Mouse (Mus musculus): Measurements from ENCODE around the gene Celsr1. TPM values are rescaled to one million over a fixed set of nuclear protein-coding genes. Genes with fewer than 3 reads are reported as not detected.

The Celsr1 gene
- polyA plus RNA-seq, 1 experiment, result 0.16 TPM

DNA sequence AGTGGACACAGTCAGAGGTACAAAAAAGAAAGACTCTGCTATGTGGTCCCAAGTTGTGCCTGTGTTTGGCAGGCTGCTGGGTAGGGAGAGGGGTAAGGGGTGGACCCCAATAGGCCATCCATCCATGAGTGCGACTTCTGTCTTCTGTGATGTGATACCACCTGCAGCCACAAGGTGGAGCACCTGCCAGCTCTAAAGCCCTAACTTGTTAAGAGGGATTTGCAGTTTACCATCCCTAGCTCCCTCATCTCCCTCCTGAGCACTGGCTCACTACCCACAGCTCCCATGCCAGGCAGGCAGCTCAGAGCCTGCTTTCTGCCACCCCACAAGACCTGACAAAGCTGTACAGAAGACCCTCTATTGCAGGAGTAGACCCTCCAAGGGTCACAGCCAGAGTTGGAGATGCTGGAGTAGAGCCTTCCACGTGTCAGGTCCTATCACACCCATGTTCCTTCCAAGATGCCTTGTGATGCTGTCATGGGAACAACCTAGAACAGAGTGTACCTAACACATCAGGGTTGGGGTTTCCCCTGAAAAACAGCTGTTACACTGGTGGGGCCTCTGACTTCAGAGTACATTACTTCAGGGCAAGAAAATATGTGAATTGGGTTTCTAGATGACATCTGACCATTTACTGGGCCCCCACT lies 20.4 kb upstream of the Celsr1 start:
- TF ChIP-seq MYOD1 (IDR thresholded peaks at IDR 0.05; ENCODE audit: control insufficient read depth, insufficient read length, low read depth), result peak; percentile 5
- no peak for TF ChIP-seq FOSL1 (IDR thresholded peaks at IDR 0.05; ENCODE audit: insufficient read depth, low read length, poor library complexity, severe bottlenecking)
- no peak for TF ChIP-seq CEBPB (IDR thresholded peaks at IDR 0.05; ENCODE audit: low read depth)
- TF ChIP-seq CTCF (IDR thresholded peaks at IDR 0.05; ENCODE audit: control insufficient read depth, insufficient read depth, insufficient read length), result peak; percentile 79
- TF ChIP-seq MAX (IDR thresholded peaks at IDR 0.05), result peak; percentile 27
- H3ac ChIP-seq (ENCODE audit: control insufficient read depth, insufficient read length, low read depth), result no peak overlapping the region
- peaks cover 9% of the 10 kb centered on the region for H3K79me2 ChIP-seq (ENCODE audit: control insufficient read depth, insufficient read depth)
- H3K79me3 ChIP-seq (ENCODE audit: low read depth), result peaks cover 3% of the 10 kb centered on the region
- H3K4me3 ChIP-seq (ENCODE audit: insufficient read depth, poor library complexity, severe bottlenecking), result no peak overlapping the region
- no peaks in the 10 kb centered on the region for H3K27me3 ChIP-seq (ENCODE audit: control insufficient read depth, insufficient read depth, insufficient read length)
- H3K36me3 ChIP-seq (ENCODE audit: control insufficient read depth, insufficient read depth), result no peaks in the 10 kb centered on the region

DNA sequence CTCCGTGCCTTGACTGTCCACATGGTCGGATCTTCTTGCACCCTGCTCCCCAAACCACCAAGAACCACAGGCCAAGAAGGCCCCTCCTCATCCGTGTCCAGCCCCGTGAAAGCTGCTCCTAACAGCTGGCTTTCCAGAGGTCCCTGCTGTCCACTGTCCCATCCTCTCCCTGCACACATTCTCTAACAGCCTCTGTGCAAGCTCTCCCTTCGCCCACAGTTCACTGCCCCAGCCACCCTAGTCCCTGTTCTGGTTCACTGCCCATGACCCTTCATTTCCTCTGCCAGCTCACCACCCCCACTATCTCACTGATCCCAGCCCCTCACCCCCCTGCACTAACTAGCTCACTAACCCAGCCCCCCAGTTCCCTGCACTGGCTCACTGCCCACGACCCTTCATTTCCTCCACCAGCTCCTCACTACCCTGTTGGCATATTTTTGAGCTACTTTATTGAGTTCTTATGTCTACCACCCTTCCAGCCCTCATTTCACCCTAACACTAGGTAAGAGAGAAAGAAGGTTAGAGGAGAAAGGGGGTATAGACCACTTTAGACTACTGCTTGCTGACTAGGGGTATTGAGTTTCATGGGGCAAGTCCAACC lies 18.4 kb upstream of the Celsr1 start:
- Histone ChIP-seq H3K27me3 (ENCODE audit: control insufficient read depth, insufficient read depth, insufficient read length) (no peaks in the 10 kb centered on the region), H3K36me3 (ENCODE audit: control insufficient read depth, insufficient read depth) (no peaks in the 10 kb centered on the region), H3ac (ENCODE audit: control insufficient read depth, insufficient read length, low read depth) (no peak overlapping the region), H3K79me2 (ENCODE audit: control insufficient read depth, insufficient read depth) (no peaks in the 10 kb centered on the region), H3K4me3 (ENCODE audit: insufficient read depth, poor library complexity, severe bottlenecking) (no peak overlapping the region), H3K79me3 (ENCODE audit: low read depth) (no peaks in the 10 kb centered on the region)
- TF ChIP-seq MYOG (IDR thresholded peaks at IDR 0.05; ENCODE audit: control insufficient read depth, extremely low read depth, insufficient read length) (no peak), CTCF (IDR thresholded peaks at IDR 0.05; ENCODE audit: control insufficient read depth, insufficient read depth, insufficient read length) (no peak), FOSL1 (IDR thresholded peaks at IDR 0.05; ENCODE audit: insufficient read depth, low read length, poor library complexity, severe bottlenecking) (no peak), MAX (IDR thresholded peaks at IDR 0.05) (no peak), CEBPB (IDR thresholded peaks at IDR 0.05; ENCODE audit: low read depth) (no peak), MYOD1 (IDR thresholded peaks at IDR 0.05; ENCODE audit: control insufficient read depth, insufficient read length, low read depth) (no peak), USF1 (IDR thresholded peaks at IDR 0.05; ENCODE audit: low read depth) (no peak)

GRCm38 (mm10) chr15:86051152-86051551 lies 17.6 kb upstream of the Celsr1 start:
- no peaks in the 10 kb centered on the region for H3K79me2 ChIP-seq (ENCODE audit: control insufficient read depth, insufficient read depth)
- H3K4me3 ChIP-seq (ENCODE audit: insufficient read depth, poor library complexity, severe bottlenecking), result no peak overlapping the region
- no peaks in the 10 kb centered on the region for H3K27me3 ChIP-seq (ENCODE audit: control insufficient read depth, insufficient read depth, insufficient read length)
- no peaks in the 10 kb centered on the region for H3K36me3 ChIP-seq (ENCODE audit: control insufficient read depth, insufficient read depth)
- no peak overlapping the region for H3ac ChIP-seq (ENCODE audit: control insufficient read depth, insufficient read length, low read depth)
- TF ChIP-seq FOSL1 (IDR thresholded peaks at IDR 0.05; ENCODE audit: insufficient read depth, low read length, poor library complexity, severe bottlenecking), result no peak
- TF ChIP-seq MYOD1 (IDR thresholded peaks at IDR 0.05; ENCODE audit: control insufficient read depth, insufficient read length, low read depth), result no peak
- TF ChIP-seq CEBPB (IDR thresholded peaks at IDR 0.05; ENCODE audit: low read depth), result no peak
- no peak for TF ChIP-seq USF1 (IDR thresholded peaks at IDR 0.05; ENCODE audit: low read depth)
- no peak for TF ChIP-seq MAX (IDR thresholded peaks at IDR 0.05)
- TF ChIP-seq CTCF (IDR thresholded peaks at IDR 0.05; ENCODE audit: control insufficient read depth, insufficient read depth, insufficient read length), result no peak
- no peak for TF ChIP-seq MYOG (IDR thresholded peaks at IDR 0.05; ENCODE audit: control insufficient read depth, extremely low read depth, insufficient read length)
- no peaks in the 10 kb centered on the region for H3K79me3 ChIP-seq (ENCODE audit: low read depth)

DNA sequence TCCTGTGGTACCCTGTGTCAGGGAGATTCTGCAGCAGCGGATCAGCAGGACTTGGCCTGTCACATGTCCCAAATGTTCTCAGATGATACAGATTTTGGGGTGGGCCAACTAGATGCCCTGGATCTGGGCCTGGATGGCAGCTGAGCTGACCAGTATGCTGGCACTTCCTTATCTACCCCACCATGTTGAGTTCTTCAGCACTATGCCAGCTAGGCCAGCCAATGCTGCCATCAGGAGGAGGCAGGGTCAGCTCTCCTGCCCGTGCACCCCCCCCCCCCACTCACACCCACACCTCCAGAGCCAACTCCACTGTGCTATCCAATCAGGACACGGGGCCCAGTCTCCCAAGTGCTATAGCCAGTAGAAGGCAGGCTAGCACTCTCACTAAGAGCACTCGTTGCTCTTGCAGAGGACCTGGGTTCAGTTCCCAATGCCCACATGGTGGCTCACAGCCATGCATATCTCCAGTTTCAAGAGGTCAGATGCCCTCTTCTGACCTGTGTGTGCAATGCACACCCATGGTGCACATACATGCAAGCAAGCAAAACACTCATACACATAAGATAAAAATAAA lies 16.7 kb upstream of the Celsr1 start:
- no peaks in the 10 kb centered on the region for H3K79me3 ChIP-seq (ENCODE audit: low read depth)
- no peak overlapping the region for H3K4me3 ChIP-seq (ENCODE audit: insufficient read depth, poor library complexity, severe bottlenecking)
- H3K27me3 ChIP-seq (ENCODE audit: control insufficient read depth, insufficient read depth, insufficient read length), result peaks cover 2% of the 10 kb centered on the region
- no peaks in the 10 kb centered on the region for H3K36me3 ChIP-seq (ENCODE audit: control insufficient read depth, insufficient read depth)
- no peaks in the 10 kb centered on the region for H3K79me2 ChIP-seq (ENCODE audit: control insufficient read depth, insufficient read depth)
- TF ChIP-seq MYOG (IDR thresholded peaks at IDR 0.05; ENCODE audit: control insufficient read depth, extremely low read depth, insufficient read length) (no peak), CEBPB (IDR thresholded peaks at IDR 0.05; ENCODE audit: low read depth) (no peak), MAX (IDR thresholded peaks at IDR 0.05) (no peak), USF1 (IDR thresholded peaks at IDR 0.05; ENCODE audit: low read depth) (no peak)
- no peak overlapping the region for H3ac ChIP-seq (ENCODE audit: control insufficient read depth, insufficient read length, low read depth)

GRCm38 (mm10) chr15:86049510-86049909 lies 15.9 kb upstream of the Celsr1 start:
- TF ChIP-seq FOSL1 (IDR thresholded peaks at IDR 0.05; ENCODE audit: insufficient read depth, low read length, poor library complexity, severe bottlenecking), result no peak
- TF ChIP-seq USF1 (IDR thresholded peaks at IDR 0.05; ENCODE audit: low read depth), result no peak
- no peak for TF ChIP-seq MAX (IDR thresholded peaks at IDR 0.05)
- no peak for TF ChIP-seq CEBPB (IDR thresholded peaks at IDR 0.05; ENCODE audit: low read depth)
- no peak for TF ChIP-seq MYOD1 (IDR thresholded peaks at IDR 0.05; ENCODE audit: control insufficient read depth, insufficient read length, low read depth)
- no peak for TF ChIP-seq CTCF (IDR thresholded peaks at IDR 0.05; ENCODE audit: control insufficient read depth, insufficient read depth, insufficient read length)
- TF ChIP-seq MYOG (IDR thresholded peaks at IDR 0.05; ENCODE audit: control insufficient read depth, extremely low read depth, insufficient read length), result no peak
- Histone ChIP-seq H3K4me3 (ENCODE audit: insufficient read depth, poor library complexity, severe bottlenecking) (no peak overlapping the region), H3K27me3 (ENCODE audit: control insufficient read depth, insufficient read depth, insufficient read length) (peaks cover 6% of the 10 kb centered on the region), H3K79me3 (ENCODE audit: low read depth) (no peaks in the 10 kb centered on the region), H3ac (ENCODE audit: control insufficient read depth, insufficient read length, low read depth) (no peak overlapping the region), H3K79me2 (ENCODE audit: control insufficient read depth, insufficient read depth) (no peaks in the 10 kb centered on the region), H3K36me3 (ENCODE audit: control insufficient read depth, insufficient read depth) (no peaks in the 10 kb centered on the region)

Measured in C2C12 (cell line).